Mouse (Mus musculus): ENCODE measurements around the gene Sgsh. TPM values are rescaled to one million over a fixed set of nuclear protein-coding genes. Genes with fewer than 3 reads are reported as not detected.

The Sgsh gene
- total and polyA plus RNA-seq, 3 experiments, result 0.12 to 0.25 TPM; not detected in 1

GRCm38 (mm10) chr11:119330592-119330991, 24.7 kb downstream of the Sgsh start (continued):
- TF ChIP-seq HCFC1 (IDR thresholded peaks at IDR 0.05; ENCODE audit: low read depth, low read length), result no peak
- TF ChIP-seq CHD1 (IDR thresholded peaks at IDR 0.05; ENCODE audit: low read depth, low read length), result no peak
- no peak for TF ChIP-seq ELF1 (IDR thresholded peaks at IDR 0.05; ENCODE audit: low read depth, low read length)
- no peak for TF ChIP-seq EP300 (IDR thresholded peaks at IDR 0.05; ENCODE audit: low read depth in 1 of 2, low read length in 2 of 2)

DNA sequence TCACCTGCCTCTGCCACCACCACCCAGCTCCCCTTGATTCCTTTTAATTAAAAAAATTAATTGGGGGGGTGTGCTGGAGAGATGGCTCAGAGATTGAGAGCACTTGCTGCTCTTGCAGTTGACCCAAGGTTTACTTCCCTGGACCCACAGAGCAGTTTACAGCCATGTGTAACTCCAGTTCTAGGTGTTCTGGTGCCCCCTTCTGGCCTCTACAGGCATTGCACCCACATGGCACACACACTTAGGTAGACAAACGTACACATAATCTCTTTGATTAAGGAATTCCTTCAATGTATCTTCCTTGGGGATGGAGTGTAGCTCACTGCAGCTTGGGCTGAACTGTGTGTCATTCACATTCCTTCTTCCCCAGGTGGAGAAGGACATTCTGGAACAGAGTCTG, 30.3 kb downstream of the Sgsh start:
- no peaks in the 10 kb centered on the region for H3K4me1 ChIP-seq (ENCODE audit: control insufficient read depth in 1 of 2, insufficient read depth in 2 of 2, low read length in 2 of 2)
- no peak overlapping the region for H3K9ac ChIP-seq (ENCODE audit: control insufficient read depth, low read depth, low read length, poor library complexity, severe bottlenecking)
- H3K27me3 ChIP-seq (ENCODE audit: control insufficient read depth in 1 of 2, insufficient read depth in 2 of 2, low read length in 2 of 2), result peaks cover 3 to 5% of the 10 kb centered on the region in 2 experiments; a peak in 3 of 4 replicates
- H3K9me3 ChIP-seq (replicated peaks; ENCODE audit: insufficient read depth, low read length), result no peaks in the 10 kb centered on the region
- no peak overlapping the region for H3K27ac ChIP-seq (ENCODE audit: control insufficient read depth, low read depth, low read length)
- no peaks in the 10 kb centered on the region for H3K79me2 ChIP-seq (ENCODE audit: control insufficient read depth, insufficient read depth, low read length, poor library complexity)
- no peak overlapping the region for H3K4me3 ChIP-seq (ENCODE audit: control insufficient read depth in 1 of 2, insufficient read depth in 1 of 2, low read depth in 2 of 2, low read length in 2 of 2)
- DNase-seq (ENCODE audit: low read depth, low spot score), result peak; percentile 43
- TF ChIP-seq CTCF (IDR thresholded peaks at IDR 0.05 in 2 of 3, conservative IDR thresholded peaks at IDR 0.05 in 1 of 3; ENCODE audit: control insufficient read depth in 1 of 3, insufficient read depth in 1 of 3, low read depth in 2 of 3, low read length in 3 of 3, poor library complexity in 1 of 3, severe bottlenecking in 1 of 3) (peak; percentile 59 to 74 (median 63)), SMC3 (IDR thresholded peaks at IDR 0.05; ENCODE audit: low read depth, low read length) (peak; percentile 34), RAD21 (IDR thresholded peaks at IDR 0.05; ENCODE audit: low read depth, low read length) (peak; percentile 40), MYC (IDR thresholded peaks at IDR 0.05; ENCODE audit: low read depth, low read length) (no peak)
- no peaks in the 10 kb centered on the region for H3K36me3 ChIP-seq (ENCODE audit: control insufficient read depth in 1 of 2, insufficient read depth in 2 of 2, low read length in 2 of 2)

- H3K4me3 ChIP-seq (ENCODE audit: control insufficient read depth in 1 of 2, insufficient read depth in 1 of 2, low read depth in 2 of 2, low read length in 2 of 2), result no peak overlapping the region
- H3K4me1 ChIP-seq (ENCODE audit: control insufficient read depth in 1 of 2, insufficient read depth in 2 of 2, low read length in 2 of 2), result no peaks in the 10 kb centered on the region
- peaks cover 5 to 7% of the 10 kb centered on the region in 2 experiments for H3K27me3 ChIP-seq (ENCODE audit: control insufficient read depth in 1 of 2, insufficient read depth in 2 of 2, low read length in 2 of 2)
Observed at GRCm38 (mm10) chr11:119322521-119322920, 32.8 kb downstream of the Sgsh start.

GRCm38 (mm10) chr11:119316720-119317119, 38.6 kb downstream of the Sgsh start:
- H3K9me3 ChIP-seq (replicated peaks; ENCODE audit: insufficient read depth, low read length), result no peaks in the 10 kb centered on the region
- H3K79me2 ChIP-seq (ENCODE audit: control insufficient read depth, insufficient read depth, low read length, poor library complexity), result no peaks in the 10 kb centered on the region
- no peak for DNase-seq (ENCODE audit: low read depth, low spot score)
- H3K36me3 ChIP-seq (ENCODE audit: control insufficient read depth in 1 of 2, insufficient read depth in 2 of 2, low read length in 2 of 2), result no peaks in the 10 kb centered on the region
- H3K9ac ChIP-seq (ENCODE audit: control insufficient read depth, low read depth, low read length, poor library complexity, severe bottlenecking), result no peak overlapping the region
- no peaks in the 10 kb centered on the region for H3K4me1 ChIP-seq (ENCODE audit: control insufficient read depth in 1 of 2, insufficient read depth in 2 of 2, low read length in 2 of 2)
- no peak overlapping the region for H3K27ac ChIP-seq (ENCODE audit: control insufficient read depth, low read depth, low read length)
- no peak for TF ChIP-seq GABPA (IDR thresholded peaks at IDR 0.05; ENCODE audit: low read depth, low read length)
- no peak for TF ChIP-seq HCFC1 (IDR thresholded peaks at IDR 0.05; ENCODE audit: low read depth, low read length)
- no peak for TF ChIP-seq MAX (IDR thresholded peaks at IDR 0.05; ENCODE audit: low read length)
- no peak for TF ChIP-seq MAFK (IDR thresholded peaks at IDR 0.05; ENCODE audit: borderline replicate concordance, low read depth, low read length)
- TF ChIP-seq CHD2 (IDR thresholded peaks at IDR 0.05; ENCODE audit: low read length), result no peak
- TF ChIP-seq ETS1 (IDR thresholded peaks at IDR 0.05; ENCODE audit: low read depth, low read length), result no peak
- TF ChIP-seq EP300 (IDR thresholded peaks at IDR 0.05; ENCODE audit: low read depth in 1 of 2, low read length in 2 of 2), result no peak
- TF ChIP-seq USF1 (IDR thresholded peaks at IDR 0.05; ENCODE audit: low read depth, low read length), result no peak
- TF ChIP-seq MXI1 (IDR thresholded peaks at IDR 0.05; ENCODE audit: low read depth, low read length), result no peak
- no peak for TF ChIP-seq MAZ (IDR thresholded peaks at IDR 0.05; ENCODE audit: low read depth, low read length)
- no peak for TF ChIP-seq TAL1 (IDR thresholded peaks at IDR 0.05; ENCODE audit: low read length)
- TF ChIP-seq GATA1 (IDR thresholded peaks at IDR 0.05; ENCODE audit: low read depth, low read length), result no peak
- TF ChIP-seq CHD1 (IDR thresholded peaks at IDR 0.05; ENCODE audit: low read depth, low read length), result no peak
- no peak for TF ChIP-seq MYB (IDR thresholded peaks at IDR 0.05; ENCODE audit: low read depth, low read length)
- no peak for TF ChIP-seq TCF12 (IDR thresholded peaks at IDR 0.05; ENCODE audit: low read depth, low read length)
- no peak for TF ChIP-seq SMC3 (IDR thresholded peaks at IDR 0.05; ENCODE audit: low read depth, low read length)
- H3K27me3 ChIP-seq (ENCODE audit: control insufficient read depth in 1 of 2, insufficient read depth in 2 of 2, low read length in 2 of 2), result peaks cover 4 to 14% of the 10 kb centered on the region in 2 experiments
- no peak overlapping the region for H3K4me3 ChIP-seq (ENCODE audit: control insufficient read depth in 1 of 2, insufficient read depth in 1 of 2, low read depth in 2 of 2, low read length in 2 of 2)

More at GRCm38 (mm10) chr11:119322521-119322920, 32.8 kb downstream of the Sgsh start:
- TF ChIP-seq USF1 (IDR thresholded peaks at IDR 0.05; ENCODE audit: low read depth, low read length) (no peak), ZMIZ1 (IDR thresholded peaks at IDR 0.05; ENCODE audit: low read depth, low read length) (no peak), CHD2 (IDR thresholded peaks at IDR 0.05; ENCODE audit: low read length) (no peak), MAX (IDR thresholded peaks at IDR 0.05; ENCODE audit: low read length) (no peak), USF2 (IDR thresholded peaks at IDR 0.05; ENCODE audit: borderline replicate concordance in 1 of 2, insufficient read depth in 1 of 2, low read depth in 1 of 2, low read length in 2 of 2) (no peak), POLR2AphosphoS2 (IDR thresholded peaks at IDR 0.05; ENCODE audit: low read length) (no peak)
- no peaks in the 10 kb centered on the region for H3K9me3 ChIP-seq (replicated peaks; ENCODE audit: insufficient read depth, low read length)
- H3K27ac ChIP-seq (ENCODE audit: control insufficient read depth, low read depth, low read length), result no peak overlapping the region
- DNase-seq (ENCODE audit: low read depth, low spot score), result no peak
- no peaks in the 10 kb centered on the region for H3K36me3 ChIP-seq (ENCODE audit: control insufficient read depth in 1 of 2, insufficient read depth in 2 of 2, low read length in 2 of 2)
- H3K79me2 ChIP-seq (ENCODE audit: control insufficient read depth, insufficient read depth, low read length, poor library complexity), result no peaks in the 10 kb centered on the region
- no peak overlapping the region for H3K9ac ChIP-seq (ENCODE audit: control insufficient read depth, low read depth, low read length, poor library complexity, severe bottlenecking)
